In the genomic region with DNA sequence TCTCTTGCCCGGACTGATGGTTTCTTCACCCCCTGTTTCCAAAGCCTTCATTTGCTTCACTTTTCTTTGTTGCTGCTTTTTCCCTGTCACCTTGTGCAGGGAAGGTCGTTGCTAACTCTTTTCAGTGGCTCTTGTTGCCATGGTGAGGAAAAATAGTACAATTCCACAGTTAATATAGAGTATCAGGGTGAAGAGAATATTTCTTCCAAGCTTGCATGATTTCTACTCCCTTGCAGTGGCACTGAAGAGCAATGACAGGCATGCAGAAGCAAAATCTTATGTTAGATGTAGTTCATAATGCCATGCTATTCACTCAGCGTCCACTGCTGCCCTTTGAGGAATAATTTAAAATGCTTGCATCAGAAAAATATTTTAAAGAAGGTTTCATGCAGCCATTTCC, we compare ENCODE assay signal across 26 mouse cellular contexts.
A peak's percentile ranks its signal among the peaks of the same experiment; 100 is the strongest.
DNase-seq lines count a peak whose midpoint lies in the region; ATAC-seq lines count a peak whose summit lies in the region.
"Had no signal": no experiment of that assay in that cellular context is flagged by ENCODE, and none has a peak within 500 bp of the region (broad histone marks: within the 10 kb centered on the region; RNA-seq: fewer than 3 reads in every experiment).

No protein-coding gene starts in this region.

- H3K4me3 ChIP-seq in hindbrain, embryonic 15.5 days, result no peak overlapping the region
- H3K4me3 ChIP-seq in hindbrain, embryonic 12.5 days, result no peak overlapping the region
- no peak overlapping the region for H3K4me3 ChIP-seq in midbrain, embryonic 14.5 days (replicated peaks; ENCODE audit: low read depth, low read length)
- no peak overlapping the region for H3K4me3 ChIP-seq in midbrain, embryonic 10.5 days
- H3K4me3 ChIP-seq in forebrain, embryonic 16.5 days (replicated peaks; ENCODE audit: low read length), result no peak overlapping the region
- H3K4me3 ChIP-seq: limb, embryonic 10.5 days; limb, embryonic 15.5 days; liver, embryonic 13.5 days; neural tube, embryonic 15.5 days had no signal

- H3K9me3 ChIP-seq in hindbrain, embryonic 15.5 days, result no peaks in the 10 kb centered on the region
- H3K9me3 ChIP-seq in hindbrain, embryonic 12.5 days (replicated peaks), result no peaks in the 10 kb centered on the region
- H3K9me3 ChIP-seq in midbrain, embryonic 14.5 days (ENCODE audit: control insufficient read depth, low read length), result no peaks in the 10 kb centered on the region
- H3K9me3 ChIP-seq in midbrain, embryonic 10.5 days (replicated peaks), result no peaks in the 10 kb centered on the region
- no peaks in the 10 kb centered on the region for H3K9me3 ChIP-seq in forebrain, embryonic 16.5 days (ENCODE audit: control insufficient read depth, low read length)
- H3K9me3 ChIP-seq: limb, embryonic 10.5 days; limb, embryonic 15.5 days; liver, embryonic 13.5 days; neural tube, embryonic 15.5 days had no signal

- peak; percentile 48 for DNase-seq in midbrain, embryonic 14.5 days
- DNase-seq in midbrain, embryonic 10.5 days (ENCODE audit: low spot score), result no peak
- DNase-seq in lung, postnatal 4 days, result no peak
- DNase-seq in adrenal gland, postnatal 10 days, result no peak
- DNase-seq: adrenal gland, postnatal 25 days; cerebellum, adult 8-10 months; cerebellum, postnatal 36 days; gastrocnemius, postnatal 10 days; heart, postnatal 14 days; kidney, adult 8-10 months; kidney, postnatal 4 days; liver, embryonic 13.5 days; lung, adult 18-20 months; right cerebral cortex, adult 18-20 months; spleen, adult 18-20 months; thymus, postnatal 14 days had no signal

- no peaks in the 10 kb centered on the region for H3K4me1 ChIP-seq in hindbrain, embryonic 15.5 days (replicated peaks)
- H3K4me1 ChIP-seq in hindbrain, embryonic 12.5 days, result no peaks in the 10 kb centered on the region
- peaks cover 3% of the 10 kb centered on the region; the same call in 1 of the 2 replicates for H3K4me1 ChIP-seq in midbrain, embryonic 14.5 days (ENCODE audit: control insufficient read depth, insufficient read depth, low read length)
- peaks cover 6% of the 10 kb centered on the region; the same call in 1 of the 2 replicates for H3K4me1 ChIP-seq in midbrain, embryonic 10.5 days
- peaks cover 2% of the 10 kb centered on the region; the same call in 1 of the 2 replicates for H3K4me1 ChIP-seq in forebrain, embryonic 16.5 days (replicated peaks; ENCODE audit: control insufficient read depth, insufficient read depth, low read length)
- H3K4me1 ChIP-seq: limb, embryonic 10.5 days; limb, embryonic 15.5 days; liver, embryonic 13.5 days; neural tube, embryonic 15.5 days had no signal

- H3K4me2 ChIP-seq in hindbrain, embryonic 15.5 days, result no peak overlapping the region
- no peak overlapping the region for H3K4me2 ChIP-seq in hindbrain, embryonic 12.5 days (replicated peaks)
- H3K4me2 ChIP-seq in midbrain, embryonic 14.5 days (ENCODE audit: low read length), result no peak overlapping the region
- no peak overlapping the region for H3K4me2 ChIP-seq in forebrain, embryonic 16.5 days (ENCODE audit: low read length)
- H3K4me2 ChIP-seq: limb, embryonic 15.5 days; liver, embryonic 13.5 days; neural tube, embryonic 15.5 days had no signal

- 0 out of 2 replicates have a peak, but pooled peaks have one; percentile 59 for ATAC-seq in hindbrain, embryonic 15.5 days (ENCODE audit: low FRiP score, low read depth)
- no peak for ATAC-seq in hindbrain, embryonic 12.5 days (ENCODE audit: low FRiP score)
- ATAC-seq in midbrain, embryonic 14.5 days (ENCODE audit: low FRiP score, low TSS enrichment), result no peak
- 0 out of 2 replicates have a peak, but pooled peaks have one; percentile 52 for ATAC-seq in forebrain, embryonic 16.5 days
- ATAC-seq: CD4-positive, CD25-positive, alpha-beta regulatory T cell, adult 4 months; lung, postnatal 0 days had no signal

- 32% methylated on average over 3 of the region's 3 CpGs for WGBS in hindbrain, embryonic 15.5 days
- WGBS in hindbrain, embryonic 12.5 days, result 48% methylated on average over 3 of the region's 3 CpGs
- 37% methylated on average over 3 of the region's 3 CpGs for WGBS in midbrain, embryonic 14.5 days
- 71% methylated on average over 3 of the region's 3 CpGs for WGBS in midbrain, embryonic 10.5 days
- WGBS in forebrain, embryonic 16.5 days, result 42% methylated on average over 3 of the region's 3 CpGs

- no peaks in the 10 kb centered on the region for H3K27me3 ChIP-seq in hindbrain, embryonic 15.5 days
- H3K27me3 ChIP-seq in hindbrain, embryonic 12.5 days, result 0 out of 2 replicates have a peak, but pooled peaks cover 2% of the 10 kb centered on the region
- no peaks in the 10 kb centered on the region for H3K27me3 ChIP-seq in midbrain, embryonic 14.5 days (ENCODE audit: control insufficient read depth, insufficient read depth, low read length)
- H3K27me3 ChIP-seq in midbrain, embryonic 10.5 days (ENCODE audit: low read depth, poor library complexity, severe bottlenecking), result no peaks in the 10 kb centered on the region
- no peaks in the 10 kb centered on the region for H3K27me3 ChIP-seq in forebrain, embryonic 16.5 days (replicated peaks; ENCODE audit: control insufficient read depth, insufficient read depth, low read length)
- H3K27me3 ChIP-seq: limb, embryonic 15.5 days; liver, embryonic 13.5 days; neural tube, embryonic 15.5 days had no signal

- no peak overlapping the region for H3K9ac ChIP-seq in hindbrain, embryonic 15.5 days
- no peak overlapping the region for H3K9ac ChIP-seq in hindbrain, embryonic 12.5 days
- no peak overlapping the region for H3K9ac ChIP-seq in midbrain, embryonic 14.5 days (replicated peaks; ENCODE audit: low read length)
- no peak overlapping the region for H3K9ac ChIP-seq in forebrain, embryonic 16.5 days (replicated peaks; ENCODE audit: low read depth, low read length)
- H3K9ac ChIP-seq: limb, embryonic 15.5 days; liver, embryonic 13.5 days; neural tube, embryonic 15.5 days had no signal

- no peak overlapping the region for H3K27ac ChIP-seq in hindbrain, embryonic 15.5 days (replicated peaks)
- H3K27ac ChIP-seq in hindbrain, embryonic 12.5 days, result no peak overlapping the region
- peak overlapping the region; percentile 14; the same call in 1 of the 2 replicates for H3K27ac ChIP-seq in midbrain, embryonic 14.5 days (replicated peaks; ENCODE audit: low read depth, low read length)
- H3K27ac ChIP-seq in midbrain, embryonic 10.5 days (replicated peaks), result no peak overlapping the region
- no peak overlapping the region for H3K27ac ChIP-seq in forebrain, embryonic 16.5 days (ENCODE audit: low read length)
- H3K27ac ChIP-seq: kidney, postnatal 0 days; limb, embryonic 10.5 days; limb, embryonic 15.5 days; liver, embryonic 13.5 days; macrophage; neural tube, embryonic 15.5 days had no signal

- H3K36me3 ChIP-seq in hindbrain, embryonic 15.5 days, result no peaks in the 10 kb centered on the region
- H3K36me3 ChIP-seq in hindbrain, embryonic 12.5 days, result no peaks in the 10 kb centered on the region
- no peaks in the 10 kb centered on the region for H3K36me3 ChIP-seq in midbrain, embryonic 14.5 days (ENCODE audit: control insufficient read depth, insufficient read depth, low read length)
- H3K36me3 ChIP-seq in midbrain, embryonic 10.5 days, result no peaks in the 10 kb centered on the region
- H3K36me3 ChIP-seq in forebrain, embryonic 16.5 days (ENCODE audit: control insufficient read depth, insufficient read depth), result no peaks in the 10 kb centered on the region
- H3K36me3 ChIP-seq: limb, embryonic 10.5 days; limb, embryonic 15.5 days; liver, embryonic 13.5 days; neural tube, embryonic 15.5 days had no signal

Comparison
In these comparisons a context has a peak if more than half of its experiments do, and no peak if none do; other contexts are left out.
1. ATAC-seq: peak in hindbrain, embryonic 15.5 days (single experiment) and forebrain, embryonic 16.5 days (single experiment); none in hindbrain, embryonic 12.5 days (single experiment) and midbrain, embryonic 14.5 days (single experiment).